Mouse (Mus musculus) v-Abl transformed pro-B cells (cell line): ENCODE measurements around the gene Cntnap1.

ENCODE experiments used
- in situ Hi-C, 2 experiments: fragments of 400-800 bp; cut with MboI; formaldehyde crosslinking; loops; one replicate each; pipeline ENCODE4 v1.15.1; 2025; ENCODE audit not compliant: unreplicated experiment in 2 of 2

The Cntnap1 gene

GRCm38 (mm10) chr11:101168301-101168980 lies 1.9 kb upstream of the Cntnap1 start:
- in situ Hi-C loops = no loop called here

- in situ Hi-C loops = loop anchor here (5.0 kb wide), 2 partner anchors 37 to 87 kb away; partner anchors contain the start of gene Coasy (in 1 of the 2)
Observed at GRCm38 (mm10) chr11:101169301-101170107, 819 bp upstream of the Cntnap1 start.

- in situ Hi-C loops = loop anchor here (5.0 kb wide), 2 partner anchors 39 to 89 kb away; partner anchors contain the start of gene Coasy (in 1 of the 2)
Observed at GRCm38 (mm10) chr11:101170811-101171610, 688 bp downstream of the Cntnap1 start, which contains the start of gene Plekhh3. Plekhh3 (minus strand) TSS chr11:101171351.

- in situ Hi-C loops = loop anchor here (5.0 kb wide), 2 partner anchors 40 to 90 kb away; partner anchors contain the start of gene Coasy (in 1 of the 2)
Observed at GRCm38 (mm10) chr11:101171721-101172433, 1.6 kb downstream of the Cntnap1 start.

GRCm38 (mm10) chr11:101172434-101172815 lies 2.1 kb downstream of the Cntnap1 start:
- in situ Hi-C loops = loop anchor here (5.0 kb wide), 2 partner anchors 40 to 90 kb away; partner anchors contain the start of gene Coasy (in 1 of the 2)

DNA sequence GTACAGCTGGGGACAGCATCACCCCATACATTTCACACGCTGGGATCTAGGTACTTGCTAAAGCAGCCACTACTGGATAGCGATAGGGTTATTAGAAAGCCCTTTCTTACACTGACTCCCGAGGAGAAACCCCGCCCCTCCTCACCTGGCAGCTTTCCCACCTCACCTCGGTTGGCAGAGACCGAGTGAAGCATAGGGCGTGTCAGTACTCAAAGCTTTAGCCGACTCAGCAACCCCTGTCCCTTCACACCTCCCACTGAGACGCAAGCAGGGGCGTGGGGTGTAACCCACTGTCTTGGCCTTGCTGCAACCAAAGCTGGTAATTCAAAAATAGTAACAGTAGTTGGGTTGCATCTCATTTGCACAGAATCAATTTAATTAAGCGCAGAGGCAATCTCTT lies 2.8 kb downstream of the Cntnap1 start:
- in situ Hi-C loops = loop anchor here (5.0 kb wide), 2 partner anchors 41 to 91 kb away; partner anchors contain the start of gene Coasy (in 1 of the 2)

DNA sequence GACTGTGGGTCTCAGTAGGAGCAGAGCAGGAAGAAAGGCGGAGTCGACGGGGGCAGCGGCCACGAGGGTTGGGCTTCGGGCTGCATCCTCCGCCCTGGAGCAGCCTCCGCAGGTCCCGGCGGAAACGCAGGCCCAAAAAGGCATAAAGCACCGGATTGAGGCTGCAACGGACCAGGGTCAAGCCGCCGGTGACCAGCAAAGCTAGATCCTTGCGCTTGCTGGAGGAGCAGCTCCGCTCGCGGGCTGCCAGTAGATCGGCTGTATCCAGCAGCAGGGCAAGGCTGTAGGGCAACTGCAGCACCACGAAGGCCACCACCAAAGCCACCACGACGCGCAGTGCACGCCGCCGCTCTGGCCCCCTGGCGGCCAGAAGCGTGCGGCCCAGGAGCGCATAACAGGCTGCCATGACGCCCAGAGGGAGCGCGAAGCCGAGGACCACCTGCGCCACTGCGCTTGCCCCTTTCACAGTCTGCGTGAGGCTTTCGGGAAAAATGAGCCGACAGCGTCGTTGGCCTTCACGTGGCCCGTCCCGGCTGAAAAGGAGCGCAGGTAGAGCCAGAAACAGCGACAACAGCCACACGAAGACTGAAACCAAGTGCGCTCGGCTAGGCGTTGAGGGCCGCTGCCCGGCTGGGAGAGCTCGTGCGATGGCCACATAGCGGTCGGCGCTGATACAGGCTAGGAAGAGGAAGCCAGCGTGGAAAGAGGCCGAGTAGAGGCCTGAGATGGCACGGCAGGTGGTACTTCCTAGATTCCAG lies 3.5 kb downstream of the Cntnap1 start:
- in situ Hi-C loops = loop anchor here (5.0 kb wide), 2 partner anchors 42 to 92 kb away; partner anchors contain the start of gene Coasy (in 1 of the 2)

GRCm38 (mm10) chr11:101174389-101174745 lies 4.0 kb downstream of the Cntnap1 start:
- in situ Hi-C loops = loop anchor here (5.0 kb wide), 2 partner anchors 42 to 92 kb away; partner anchors contain the start of gene Coasy (in 1 of the 2)

DNA sequence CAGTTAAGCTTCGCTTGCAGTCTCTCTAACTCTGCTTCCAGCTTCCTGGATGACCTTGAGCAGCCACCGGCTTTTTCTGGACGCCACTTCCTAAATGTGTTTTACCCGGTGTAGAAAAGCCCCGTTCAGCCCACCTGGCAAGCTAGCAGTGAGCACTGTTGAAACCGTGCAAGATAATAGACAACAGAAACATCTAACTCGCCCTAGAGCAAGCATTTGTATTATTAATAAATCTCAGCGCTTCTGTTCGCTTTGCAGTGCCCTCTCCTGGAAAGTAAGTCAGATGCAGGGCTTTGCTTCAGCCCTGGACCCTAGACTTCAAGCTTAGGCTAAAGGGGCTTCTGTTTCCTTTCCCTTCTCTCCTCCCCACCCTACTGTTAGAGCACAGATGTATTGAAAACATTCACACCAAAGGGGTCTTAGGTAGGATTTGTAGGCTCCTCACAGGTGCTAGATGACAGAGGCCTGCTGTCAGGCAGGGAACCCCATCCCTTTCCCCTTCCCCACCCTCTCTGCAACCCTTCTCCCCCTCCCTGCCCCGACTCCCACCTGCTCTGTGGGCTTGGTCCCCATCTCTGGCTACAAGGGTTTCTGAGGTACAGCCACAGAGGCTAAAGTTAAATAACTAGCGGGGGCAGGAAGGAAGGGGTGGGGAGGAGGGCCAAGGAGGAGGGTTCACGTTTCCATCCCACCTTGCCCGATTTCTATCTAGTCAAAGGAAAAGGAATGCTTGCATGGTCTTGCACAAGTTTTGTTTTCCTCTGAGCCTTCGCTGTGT lies 4.7 kb downstream of the Cntnap1 start, which contains the start of gene Ccr10:
TSS of gene Ccr10 (minus strand) at position 593 of the 778 bp plus-strand sequence.
- in situ Hi-C loops = loop anchor here (5.0 to 25.0 kb wide), 3 partner anchors 43 to 813 kb away; partner anchors contain the start of genes Hap1 (in 2 of the 2) and Coasy (in 1 of the 2)

DNA sequence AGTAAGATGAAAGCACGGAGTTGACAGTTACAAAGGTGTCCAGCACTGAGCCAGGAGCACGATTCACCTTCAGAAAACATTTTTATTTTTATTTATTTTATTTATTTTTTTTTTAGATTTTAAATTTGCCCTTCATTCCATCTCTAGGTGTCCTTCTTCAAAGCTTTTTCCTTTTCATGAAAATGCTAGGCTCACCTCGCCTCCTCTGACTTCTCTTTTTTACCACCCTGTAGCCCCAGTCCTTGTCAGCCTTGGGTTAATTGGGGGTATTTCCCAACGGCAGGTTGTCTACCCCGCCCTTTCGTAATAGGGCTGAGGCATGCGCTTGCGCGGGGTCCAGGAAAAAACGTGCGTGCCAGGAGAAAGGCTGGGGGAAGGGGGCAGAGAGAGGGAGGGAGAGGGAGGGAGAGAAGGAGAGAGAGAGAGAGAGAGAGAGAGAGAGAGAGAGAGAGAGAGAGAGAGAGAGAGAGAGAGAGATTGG lies 5.4 kb downstream of the Cntnap1 start:
- in situ Hi-C loops = loop anchor here (25.0 kb wide), 1 partner anchor 813 kb away; the partner anchor contains the start of gene Hap1 (in 2 of the 2)

- in situ Hi-C loops = loop anchor here (25.0 kb wide), 1 partner anchor 814 kb away; the partner anchor contains the start of gene Hap1 (in 2 of the 2)
Observed at GRCm38 (mm10) chr11:101176117-101176691, 5.9 kb downstream of the Cntnap1 start.

DNA sequence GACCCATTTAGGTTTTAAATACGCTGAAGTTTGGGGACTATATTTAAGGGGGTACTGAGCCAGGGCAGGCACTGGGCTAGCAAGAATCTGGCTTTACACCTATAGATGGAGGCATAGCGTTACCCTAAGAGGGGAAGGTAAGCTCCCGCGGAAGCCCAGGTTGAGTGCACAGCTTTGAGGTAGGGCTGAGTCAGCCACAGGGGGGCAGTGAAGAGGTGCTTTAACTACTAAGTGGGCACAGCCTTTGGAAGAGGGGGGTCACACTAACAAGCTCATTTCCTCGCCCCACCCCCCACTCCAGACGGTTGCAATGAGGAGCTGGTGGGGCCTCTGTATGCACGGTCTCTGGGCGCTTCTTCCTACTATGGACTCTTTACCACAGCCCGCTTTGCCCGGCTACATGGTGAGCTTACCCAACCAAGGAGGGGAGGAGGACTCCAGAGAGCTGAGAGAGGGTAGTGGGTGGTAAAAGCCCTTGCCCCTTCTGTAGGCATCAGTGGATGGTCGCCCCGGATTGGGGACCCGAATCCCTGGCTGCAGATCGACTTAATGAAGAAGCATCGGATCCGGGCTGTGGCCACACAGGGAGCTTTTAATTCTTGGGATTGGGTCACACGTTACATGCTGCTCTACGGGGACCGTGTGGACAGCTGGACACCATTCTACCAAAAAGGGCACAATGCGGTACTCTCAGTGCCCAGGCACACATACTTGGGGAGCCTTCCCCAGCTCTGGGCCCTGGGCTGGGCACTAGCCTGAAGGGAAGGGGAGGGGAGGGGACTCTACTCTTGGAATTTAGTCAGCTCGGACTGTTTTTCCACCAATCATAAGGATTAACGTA lies 6.8 kb downstream of the Cntnap1 start:
- in situ Hi-C loops = loop anchor here (25.0 kb wide), 1 partner anchor 815 kb away; the partner anchor contains the start of gene Hap1 (in 2 of the 2)

- in situ Hi-C loops = loop anchor here (25.0 kb wide), 1 partner anchor 816 kb away; the partner anchor contains the start of gene Hap1 (in 2 of the 2)
Observed at GRCm38 (mm10) chr11:101178061-101179058, 8.0 kb downstream of the Cntnap1 start.

- in situ Hi-C loops = loop anchor here (25.0 kb wide), 1 partner anchor 817 kb away; the partner anchor contains the start of gene Hap1 (in 2 of the 2)
Observed at GRCm38 (mm10) chr11:101179306-101179705, 9.0 kb downstream of the Cntnap1 start.

DNA sequence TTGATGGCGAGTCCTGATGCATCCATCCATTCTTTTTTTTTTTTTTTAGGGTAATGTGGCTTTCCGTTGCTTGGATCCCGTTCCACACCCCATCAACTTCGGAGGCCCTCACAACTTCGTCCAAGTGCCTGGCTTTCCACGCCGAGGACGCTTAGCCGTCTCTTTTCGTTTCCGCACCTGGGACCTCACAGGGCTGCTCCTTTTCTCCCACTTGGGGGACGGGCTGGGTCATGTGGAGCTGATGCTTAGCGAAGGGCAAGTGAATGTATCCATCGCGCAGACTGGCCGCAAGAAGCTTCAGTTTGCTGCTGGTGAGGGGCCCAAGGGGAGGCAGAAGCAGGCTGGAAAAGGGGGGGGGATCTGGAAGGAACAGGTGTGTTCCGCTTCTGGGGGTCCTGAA lies 9.9 kb downstream of the Cntnap1 start:
- in situ Hi-C loops = loop anchor here (5.0 to 25.0 kb wide), 3 partner anchors 98 to 818 kb away; partner anchors contain the start of genes Hap1 (in 2 of the 2) and Coasy (in 1 of the 2)
